Mouse (Mus musculus): Measurements from ENCODE around the gene Birc2. TPM values are rescaled to one million over a fixed set of nuclear protein-coding genes. Genes with fewer than 3 reads are reported as not detected.

The Birc2 gene
- polyA plus RNA-seq, 1 experiment from 2014 or later = 49.1 TPM

DNA sequence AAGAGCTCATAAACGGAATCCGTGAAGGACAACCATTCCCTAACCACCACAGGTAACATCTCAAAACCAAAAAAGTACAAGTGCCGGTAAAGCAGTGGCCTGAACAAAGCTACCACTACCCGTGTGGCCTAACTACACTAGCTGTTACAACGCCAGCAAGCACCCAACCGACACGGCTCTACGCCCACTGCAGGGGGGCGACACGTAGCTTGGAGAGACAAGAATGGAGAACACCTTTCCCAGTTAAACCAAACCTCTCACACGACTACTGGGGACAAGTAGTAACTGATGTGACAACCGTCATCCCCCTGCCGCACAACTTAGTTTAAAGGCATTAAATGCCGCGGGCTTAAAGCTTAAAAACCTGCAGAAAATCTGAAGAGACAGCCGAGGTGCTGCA is 533 bp downstream of the Birc2 start:
- H3K27me3 ChIP-seq = no peaks in the 10 kb centered on the region
- peaks cover 19% of the 10 kb centered on the region for H3K36me3 ChIP-seq (ENCODE audit: poor library complexity, severe bottlenecking)
- peak overlapping the region; percentile 59 for H3K4me3 ChIP-seq
- H3K4me2 ChIP-seq = peak overlapping the region; percentile 67
- no peaks in the 10 kb centered on the region for H3K9me3 ChIP-seq (replicated peaks)
- H3K9ac ChIP-seq = peak overlapping the region; percentile 86
- WGBS = under 1% methylated on average over 16 of the region's 16 CpGs
- peak; percentile 29 for ATAC-seq
- H3K27ac ChIP-seq = peak overlapping the region; percentile 98
- H3K4me1 ChIP-seq = peaks cover 42% of the 10 kb centered on the region

DNA sequence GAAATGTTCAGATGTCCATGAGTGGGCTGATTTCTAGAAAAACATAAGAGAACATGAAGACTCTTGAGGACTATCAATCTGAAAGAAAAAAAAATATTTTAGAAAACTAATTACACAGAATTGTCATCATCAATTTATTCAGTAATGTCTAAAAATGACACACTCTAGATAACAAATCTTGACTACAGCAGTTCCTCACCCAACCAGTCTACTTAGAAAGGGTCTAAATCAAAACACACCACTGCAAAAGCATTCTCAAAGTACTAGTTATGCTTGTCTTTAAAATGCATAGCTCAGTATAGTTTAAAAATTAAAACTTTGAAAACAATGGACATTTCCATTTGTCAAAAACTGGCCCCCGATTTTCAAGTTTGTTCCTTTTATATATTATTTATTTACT is 1.6 kb downstream of the Birc2 start:
- peaks cover 19% of the 10 kb centered on the region for H3K36me3 ChIP-seq (ENCODE audit: poor library complexity, severe bottlenecking)
- H3K27ac ChIP-seq = no peak overlapping the region
- 0 out of 2 replicates have a peak overlapping the region, but pooled peaks have one; percentile 67 for H3K4me2 ChIP-seq
- peaks cover 49% of the 10 kb centered on the region for H3K4me1 ChIP-seq
- no peaks in the 10 kb centered on the region for H3K27me3 ChIP-seq
- H3K9ac ChIP-seq = no peak overlapping the region
- WGBS = 88% methylated on average over 1 of the region's 1 CpGs
- H3K9me3 ChIP-seq (replicated peaks) = no peaks in the 10 kb centered on the region
- H3K4me3 ChIP-seq = no peak overlapping the region
- ATAC-seq = no peak

- ATAC-seq = no peak
- H3K9me3 ChIP-seq (replicated peaks) = no peaks in the 10 kb centered on the region
- peak overlapping the region; percentile 37 for H3K4me2 ChIP-seq
- 91% methylated on average over 6 of the region's 6 CpGs for WGBS
- H3K4me1 ChIP-seq = peaks cover 57% of the 10 kb centered on the region
- no peaks in the 10 kb centered on the region for H3K27me3 ChIP-seq
- no peak overlapping the region for H3K27ac ChIP-seq
- H3K4me3 ChIP-seq = peak overlapping the region; percentile 10; the same call in 1 of the 2 replicates
- H3K9ac ChIP-seq = no peak overlapping the region; the same call in 1 of the 2 replicates
- peaks cover 24% of the 10 kb centered on the region for H3K36me3 ChIP-seq (ENCODE audit: poor library complexity, severe bottlenecking)
Measured at GRCm38 (mm10) chr9:7833421-7833820, 3.4 kb downstream of the Birc2 start.

DNA sequence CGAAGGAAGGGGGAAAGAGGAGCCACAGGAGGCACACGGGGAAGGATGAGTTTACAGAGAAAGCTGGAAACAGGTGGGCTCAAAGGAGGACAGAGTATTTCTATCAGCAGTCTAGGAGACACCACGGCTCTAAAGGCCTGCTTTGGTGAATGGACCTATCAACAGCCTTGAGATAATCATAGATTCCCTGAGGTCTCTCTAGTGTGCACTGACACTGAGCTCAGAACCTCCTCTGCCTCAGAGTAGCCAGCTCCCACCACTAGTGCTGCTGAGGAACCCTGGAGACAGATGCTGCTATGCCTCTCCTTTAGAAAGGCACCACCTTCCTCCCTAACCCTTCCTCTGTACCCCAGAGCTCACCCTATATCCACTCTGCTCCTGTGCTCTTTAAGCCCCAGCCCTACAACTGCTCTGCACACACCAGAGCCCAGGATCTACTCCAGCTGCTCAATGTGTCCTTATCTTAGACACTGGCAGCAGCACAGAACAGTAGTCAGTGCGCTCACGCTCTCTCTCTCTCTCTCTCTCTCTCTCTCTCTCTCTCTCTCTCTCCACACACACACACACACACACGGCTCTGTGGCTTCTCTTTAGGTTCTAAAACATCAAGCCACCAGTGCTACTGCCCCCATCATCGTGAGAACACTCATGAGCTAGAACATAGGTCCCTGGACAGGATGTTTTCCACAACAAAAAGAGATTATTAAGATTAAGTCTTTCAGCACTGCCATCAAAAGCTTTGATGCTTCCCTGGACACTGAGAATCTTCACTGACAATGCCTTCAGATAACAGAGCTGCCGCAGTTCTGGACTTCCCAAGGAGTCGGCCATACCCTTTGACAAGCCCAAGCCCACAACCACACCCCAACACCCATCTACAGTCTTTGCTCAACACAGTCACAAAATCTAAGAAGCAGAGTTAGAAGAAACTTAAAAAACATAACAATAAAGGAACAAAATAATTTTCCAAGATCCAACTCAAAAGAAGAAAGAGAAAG is 7.0 kb downstream of the Birc2 start:
- no peaks in the 10 kb centered on the region for H3K9me3 ChIP-seq (replicated peaks)
- ATAC-seq = no peak
- 85% methylated on average over 9 of the region's 9 CpGs for WGBS
- no peak overlapping the region; the same call in 1 of the 2 replicates for H3K4me3 ChIP-seq
- peaks cover 40% of the 10 kb centered on the region for H3K36me3 ChIP-seq (ENCODE audit: poor library complexity, severe bottlenecking)
- H3K4me1 ChIP-seq = peaks cover 44% of the 10 kb centered on the region
- H3K27me3 ChIP-seq = no peaks in the 10 kb centered on the region
- H3K27ac ChIP-seq = no peak overlapping the region
- H3K4me2 ChIP-seq = peak overlapping the region; percentile 34
- H3K9ac ChIP-seq = no peak overlapping the region

DNA sequence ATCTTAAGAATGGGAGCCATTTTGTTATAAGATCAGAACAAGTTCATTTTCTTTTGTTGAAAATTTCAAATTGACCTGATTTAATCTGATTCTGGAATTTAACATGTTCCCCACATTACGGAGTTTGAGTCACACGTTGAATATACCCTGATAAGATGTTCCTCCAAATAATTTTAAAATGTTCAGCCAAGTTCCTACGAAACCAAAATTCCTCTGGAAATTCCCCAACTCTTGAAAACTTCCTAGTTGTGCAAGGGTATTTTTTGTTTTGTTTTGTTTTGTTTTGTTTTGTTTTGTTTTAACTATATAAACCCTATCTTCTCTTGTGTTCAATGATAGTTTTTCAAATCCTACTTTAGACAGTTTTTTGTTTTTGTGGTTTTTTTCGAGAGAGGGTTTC is 8.2 kb downstream of the Birc2 start:
- H3K36me3 ChIP-seq (ENCODE audit: poor library complexity, severe bottlenecking) = peaks cover 37% of the 10 kb centered on the region
- 93% methylated on average over 4 of the region's 4 CpGs for WGBS
- ATAC-seq = no peak

DNA sequence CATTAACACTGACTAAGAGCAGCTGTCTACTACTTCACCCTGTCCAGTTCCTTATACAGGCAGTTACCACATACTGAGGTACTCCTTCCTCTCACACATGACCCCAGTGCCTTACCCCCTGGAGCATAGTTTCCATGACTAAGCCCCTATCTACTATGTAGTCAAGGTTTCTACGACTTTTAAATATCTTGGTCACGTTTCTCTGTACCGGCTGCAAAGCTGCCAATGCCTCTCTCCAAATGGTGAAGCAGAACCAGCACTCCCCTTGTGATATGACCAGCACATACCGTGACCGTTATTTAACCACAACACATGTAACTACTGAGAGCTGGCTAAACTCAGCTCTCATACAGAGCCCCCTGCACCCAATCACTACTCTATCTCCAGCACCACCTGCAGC is 11.9 kb downstream of the Birc2 start:
- Histone ChIP-seq H3K9me3 (replicated peaks) (no peaks in the 10 kb centered on the region), H3K27me3 (no peaks in the 10 kb centered on the region), H3K27ac (no peak overlapping the region), H3K36me3 (ENCODE audit: poor library complexity, severe bottlenecking) (peaks cover 46% of the 10 kb centered on the region), H3K4me3 (no peak overlapping the region), H3K4me1 (peaks cover 5% of the 10 kb centered on the region), H3K4me2 (no peak overlapping the region), H3K9ac (no peak overlapping the region)
- no peak for ATAC-seq
- 96% methylated on average over 5 of the region's 5 CpGs for WGBS

More for the DNA sequence above, 8.2 kb downstream of the Birc2 start:
- Histone ChIP-seq H3K9me3 (replicated peaks) (no peaks in the 10 kb centered on the region), H3K27me3 (no peaks in the 10 kb centered on the region), H3K4me1 (peaks cover 35% of the 10 kb centered on the region), H3K4me3 (no peak overlapping the region), H3K4me2 (no peak overlapping the region), H3K9ac (no peak overlapping the region), H3K27ac (no peak overlapping the region)

GRCm38 (mm10) chr9:7822758-7823157 is 14.1 kb downstream of the Birc2 start:
- H3K27ac ChIP-seq = no peak overlapping the region
- ATAC-seq = no peak
- H3K9me3 ChIP-seq (replicated peaks) = no peaks in the 10 kb centered on the region
- no peak overlapping the region for H3K9ac ChIP-seq
- WGBS = 83% methylated on average over 3 of the region's 3 CpGs
- H3K36me3 ChIP-seq (ENCODE audit: poor library complexity, severe bottlenecking) = peaks cover 56% of the 10 kb centered on the region
- H3K4me2 ChIP-seq = no peak overlapping the region
- no peaks in the 10 kb centered on the region for H3K4me1 ChIP-seq
- H3K4me3 ChIP-seq = no peak overlapping the region
- H3K27me3 ChIP-seq = no peaks in the 10 kb centered on the region

- H3K4me3 ChIP-seq = no peak overlapping the region
- 0 out of 2 replicates have a peak, but pooled peaks cover 3% of the 10 kb centered on the region for H3K36me3 ChIP-seq (ENCODE audit: poor library complexity, severe bottlenecking)
- H3K4me2 ChIP-seq = no peak overlapping the region
- no peak overlapping the region for H3K27ac ChIP-seq
- H3K27me3 ChIP-seq = no peaks in the 10 kb centered on the region
- 0 out of 2 replicates have a peak, but pooled peaks cover 3% of the 10 kb centered on the region for H3K9me3 ChIP-seq (replicated peaks)
- ATAC-seq = peak; percentile 24; the same call in 1 of the 2 replicates
- no peaks in the 10 kb centered on the region for H3K4me1 ChIP-seq
- H3K9ac ChIP-seq = no peak overlapping the region
- 73% methylated on average over 5 of the region's 5 CpGs for WGBS
Measured at GRCm38 (mm10) chr9:7805101-7805506, 31.8 kb downstream of the Birc2 start.

DNA sequence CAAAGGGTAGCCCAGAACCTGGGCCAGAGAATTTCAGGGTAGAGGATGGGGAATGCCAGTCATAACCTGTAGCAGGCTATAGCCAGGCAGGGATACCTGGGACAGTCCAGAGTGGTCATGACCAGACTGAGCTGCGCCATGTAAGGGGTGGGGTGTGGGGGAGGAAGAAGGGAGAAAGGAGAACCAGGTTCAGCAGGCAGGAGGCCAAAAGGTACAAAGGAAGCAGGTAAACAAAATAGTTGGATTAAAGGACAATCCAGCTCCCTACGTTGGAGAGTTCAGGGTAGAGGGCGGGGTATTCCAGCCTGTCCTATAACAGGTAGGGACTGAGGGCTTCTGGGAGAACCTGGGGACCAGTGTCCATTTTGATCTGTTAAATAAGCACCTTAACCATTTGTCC is 38.3 kb downstream of the Birc2 start:
- Histone ChIP-seq H3K9ac (no peak overlapping the region), H3K27ac (no peak overlapping the region), H3K27me3 (no peaks in the 10 kb centered on the region), H3K9me3 (replicated peaks) (no peaks in the 10 kb centered on the region), H3K4me2 (no peak overlapping the region), H3K4me3 (no peak overlapping the region), H3K36me3 (ENCODE audit: poor library complexity, severe bottlenecking) (peaks cover 11% of the 10 kb centered on the region), H3K4me1 (0 out of 2 replicates have a peak, but pooled peaks cover 6% of the 10 kb centered on the region)
- no peak for ATAC-seq
- 92% methylated on average over 3 of the region's 3 CpGs for WGBS

- WGBS = 93% methylated on average over 2 of the region's 2 CpGs
- Histone ChIP-seq H3K9me3 (replicated peaks) (no peaks in the 10 kb centered on the region), H3K36me3 (ENCODE audit: poor library complexity, severe bottlenecking) (peaks cover 18% of the 10 kb centered on the region), H3K27me3 (no peaks in the 10 kb centered on the region), H3K4me2 (no peak overlapping the region), H3K27ac (no peak overlapping the region), H3K4me3 (no peak overlapping the region), H3K4me1 (0 out of 2 replicates have a peak, but pooled peaks cover 6% of the 10 kb centered on the region), H3K9ac (no peak overlapping the region)
- no peak for ATAC-seq
Measured at GRCm38 (mm10) chr9:7797542-7797941, 39.3 kb downstream of the Birc2 start.

DNA sequence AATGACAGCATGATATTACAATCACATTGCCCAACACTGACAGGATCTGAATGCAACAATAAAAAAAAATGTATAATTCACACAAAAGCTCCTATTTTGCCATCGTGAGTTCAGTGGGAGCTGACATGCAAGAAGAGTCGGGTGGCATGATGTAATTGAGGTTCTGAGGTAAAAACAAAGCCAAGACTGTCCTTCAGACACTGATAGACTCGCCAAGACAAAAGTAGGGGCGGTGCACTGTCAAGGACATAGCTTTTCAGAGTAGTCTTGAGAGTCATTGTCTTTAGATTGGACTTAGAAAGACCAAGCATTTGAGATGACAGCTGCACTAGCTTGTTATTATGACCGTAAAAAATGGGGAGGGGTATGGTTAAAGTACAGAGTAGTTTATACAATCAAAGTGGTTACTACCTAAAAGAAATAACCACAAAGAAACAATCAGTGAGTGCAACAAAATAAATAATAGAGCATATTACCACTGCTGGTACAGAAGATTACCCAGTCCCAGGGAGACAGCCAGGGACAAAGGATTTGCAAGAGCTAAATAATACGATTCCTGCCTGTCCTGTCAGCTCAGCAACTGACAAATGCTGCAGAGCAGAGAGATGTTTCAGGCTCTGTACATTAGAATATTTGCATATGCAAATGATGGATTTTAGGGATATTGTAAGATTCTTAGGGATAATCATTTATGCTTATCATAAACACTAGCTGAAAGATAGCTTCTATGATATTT is 40.6 kb downstream of the Birc2 start:
- Histone ChIP-seq H3K27ac (peak overlapping the region; percentile 35; the same call in 1 of the 2 replicates), H3K4me1 (0 out of 2 replicates have a peak, but pooled peaks cover 6% of the 10 kb centered on the region), H3K4me3 (no peak overlapping the region), H3K9me3 (replicated peaks) (no peaks in the 10 kb centered on the region), H3K27me3 (no peaks in the 10 kb centered on the region), H3K4me2 (no peak overlapping the region), H3K36me3 (ENCODE audit: poor library complexity, severe bottlenecking) (peaks cover 28% of the 10 kb centered on the region), H3K9ac (no peak overlapping the region)
- ATAC-seq = peak; percentile 89
- 52% methylated on average over 6 of the region's 6 CpGs for WGBS

DNA sequence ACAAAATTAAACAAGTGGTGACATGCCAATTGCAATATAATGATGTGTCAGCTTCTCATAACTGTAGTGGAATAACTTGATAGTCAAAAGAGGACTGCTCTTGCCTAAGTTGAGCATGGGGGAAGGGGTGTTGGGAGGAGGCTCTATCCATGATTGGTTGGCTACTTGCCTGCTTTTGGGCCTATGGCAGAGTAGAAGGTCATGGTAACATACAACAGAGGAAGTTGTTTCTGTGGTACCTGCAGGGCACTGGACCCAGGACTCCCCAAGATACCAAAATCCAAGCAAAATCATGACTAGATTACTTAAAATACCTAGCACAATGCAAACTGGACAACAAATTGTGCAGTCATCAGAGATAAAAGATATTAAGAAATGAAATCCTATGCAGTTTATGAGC is 41.3 kb downstream of the Birc2 start:
- H3K4me1 ChIP-seq = 0 out of 2 replicates have a peak, but pooled peaks cover 6% of the 10 kb centered on the region
- H3K27ac ChIP-seq = peak overlapping the region; percentile 44
- H3K4me2 ChIP-seq = no peak overlapping the region
- H3K4me3 ChIP-seq = no peak overlapping the region
- peaks cover 36% of the 10 kb centered on the region for H3K36me3 ChIP-seq (ENCODE audit: poor library complexity, severe bottlenecking)
- H3K27me3 ChIP-seq = no peaks in the 10 kb centered on the region
- H3K9me3 ChIP-seq (replicated peaks) = no peaks in the 10 kb centered on the region
- peak; percentile 11; the same call in 1 of the 2 replicates for ATAC-seq
- H3K9ac ChIP-seq = no peak overlapping the region
